Mouse (Mus musculus) neural tube, embryonic 14.5 days (tissue): Measurements from ENCODE around the gene Adh5. TPM values are rescaled to one million over a fixed set of nuclear protein-coding genes. Genes with fewer than 3 reads are reported as not detected.

Source experiments
- ATAC-seq: fragments of 200-750 bp; cut with Nextera tagmentation; 2 replicates; pipeline ENCODE4 v1.8.0; 2017; ENCODE audit warnings: low read depth, mild to moderate bottlenecking, moderate TSS enrichment, moderate library complexity
- H3K27ac ChIP-seq: fragments of 300-500 bp; sonication (generic); 2 replicates; pipeline ENCODE4 v1.5.1; 2014; ENCODE audit warnings: low read depth, mild to moderate bottlenecking, control low read depth, low read length, moderate library complexity, mixed read lengths
- H3K27me3 ChIP-seq: fragments of 300-500 bp; sonication (generic); 2 replicates; pipeline ENCODE4 v1.6.1; 2014; ENCODE audit warnings: low read length; ENCODE audit not compliant: control insufficient read depth, insufficient read depth
- H3K36me3 ChIP-seq: fragments of 300-500 bp; sonication (generic); 2 replicates; pipeline ENCODE4 v1.6.1; 2014; ENCODE audit warnings: low read length, mixed read lengths; ENCODE audit not compliant: control insufficient read depth, insufficient read depth
- H3K4me1 ChIP-seq: fragments of 300-500 bp; sonication (generic); 2 replicates; pipeline ENCODE4 v1.6.1; 2014; ENCODE audit warnings: low read length; ENCODE audit not compliant: control insufficient read depth, insufficient read depth
- H3K4me2 ChIP-seq: fragments of 300-500 bp; sonication (generic); 2 replicates; pipeline ENCODE4 v1.6.1; 2014; ENCODE audit warnings: mild to moderate bottlenecking, low read depth, low read length, control low read depth
- H3K4me3 ChIP-seq: fragments of 300-500 bp; sonication (generic); 2 replicates; pipeline ENCODE4 v1.5.1; 2014; ENCODE audit warnings: low read depth, low read length, control low read depth, mixed read lengths
- H3K9ac ChIP-seq: fragments of 300-500 bp; sonication (generic); replicated peaks from 2 replicates; pipeline ENCODE4 v1.6.1; 2014; ENCODE audit warnings: low read depth, mild to moderate bottlenecking, control low read depth, low read length, mixed read lengths
- H3K9me3 ChIP-seq: fragments of 300-500 bp; sonication (generic); 2 replicates; pipeline ENCODE4 v1.6.1; 2016; ENCODE audit warnings: low read length; ENCODE audit not compliant: control insufficient read depth
- WGBS: fragments of 180-500 bp; shearing (Covaris S2); extraction: QIAGEN DNeasy Blood & Tissue Kit; methylation state at CpG from one replicate; pipeline ENCODE4 v1.1.7; 2014; 5-methylcytosine and 5-hydroxymethylcytosine counted together
- polyA plus RNA-seq: library from polyadenylated mRNA; unstranded; fragments of >200 nt; fragmentation: Nextera tagmentation; extraction: Ambion mirVana; gene quantifications from 2 replicates; pipeline ENCODE4 v1.2.1, GENCODE M21; 2014

Gene Adh5
- polyA plus RNA-seq, 1 experiment from 2014 or later = 204 TPM

DNA sequence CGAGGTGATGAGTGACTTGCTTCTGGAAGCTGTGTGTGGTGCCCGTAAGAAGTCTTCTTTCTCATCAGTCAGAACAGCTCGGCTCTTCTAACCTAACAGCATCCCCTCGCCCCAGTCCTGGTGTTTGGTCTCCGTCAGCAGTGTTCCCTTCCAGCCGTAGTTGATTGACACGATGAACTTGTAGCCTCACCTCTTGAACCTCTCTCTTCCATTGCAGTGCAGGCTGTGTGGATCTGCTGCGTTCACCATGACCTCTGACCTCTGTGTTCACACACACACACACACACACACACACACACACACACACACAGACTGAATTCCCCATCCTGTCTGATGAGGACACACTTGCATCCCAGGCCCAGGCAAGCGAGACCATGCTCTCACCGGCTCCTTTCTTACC is 9.3 kb downstream of the Adh5 start:
- H3K27ac ChIP-seq = no peak overlapping the region

DNA sequence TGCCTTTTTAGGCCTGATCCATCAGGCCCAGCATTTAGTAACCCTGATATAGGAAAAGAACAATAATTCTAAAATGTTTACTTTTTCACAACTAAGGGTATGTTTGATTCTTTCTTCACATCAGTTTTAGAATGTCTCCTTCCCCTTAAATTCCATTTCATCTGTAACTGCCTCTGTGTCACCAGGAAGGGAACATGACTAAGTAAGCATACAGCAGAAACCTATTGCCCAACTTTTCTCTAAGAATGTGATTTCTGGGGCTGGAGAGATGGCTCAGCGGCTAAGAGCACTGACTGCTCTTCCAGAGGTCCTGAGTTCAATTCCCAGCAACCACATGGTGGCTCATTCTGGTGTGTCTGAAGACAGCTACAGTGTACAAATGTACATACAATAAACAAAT is 11.3 kb downstream of the Adh5 start:
- Histone ChIP-seq H3K9me3 (no peaks in the 10 kb centered on the region), H3K27me3 (no peaks in the 10 kb centered on the region), H3K9ac (no peak overlapping the region), H3K4me3 (no peak overlapping the region), H3K4me1 (no peaks in the 10 kb centered on the region), H3K36me3 (peaks cover 49% of the 10 kb centered on the region), H3K27ac (no peak overlapping the region), H3K4me2 (no peak overlapping the region)
- no peak for ATAC-seq
- WGBS = 89% methylated on average over 1 of the region's 1 CpGs

More for the DNA sequence above, 9.3 kb downstream of the Adh5 start:
- Histone ChIP-seq H3K4me3 (no peak overlapping the region), H3K4me2 (no peak overlapping the region), H3K36me3 (peaks cover 46% of the 10 kb centered on the region), H3K27me3 (no peaks in the 10 kb centered on the region), H3K9ac (no peak overlapping the region), H3K4me1 (no peaks in the 10 kb centered on the region), H3K9me3 (no peaks in the 10 kb centered on the region)
- WGBS = 92% methylated on average over 10 of the region's 10 CpGs
- ATAC-seq = no peak

DNA sequence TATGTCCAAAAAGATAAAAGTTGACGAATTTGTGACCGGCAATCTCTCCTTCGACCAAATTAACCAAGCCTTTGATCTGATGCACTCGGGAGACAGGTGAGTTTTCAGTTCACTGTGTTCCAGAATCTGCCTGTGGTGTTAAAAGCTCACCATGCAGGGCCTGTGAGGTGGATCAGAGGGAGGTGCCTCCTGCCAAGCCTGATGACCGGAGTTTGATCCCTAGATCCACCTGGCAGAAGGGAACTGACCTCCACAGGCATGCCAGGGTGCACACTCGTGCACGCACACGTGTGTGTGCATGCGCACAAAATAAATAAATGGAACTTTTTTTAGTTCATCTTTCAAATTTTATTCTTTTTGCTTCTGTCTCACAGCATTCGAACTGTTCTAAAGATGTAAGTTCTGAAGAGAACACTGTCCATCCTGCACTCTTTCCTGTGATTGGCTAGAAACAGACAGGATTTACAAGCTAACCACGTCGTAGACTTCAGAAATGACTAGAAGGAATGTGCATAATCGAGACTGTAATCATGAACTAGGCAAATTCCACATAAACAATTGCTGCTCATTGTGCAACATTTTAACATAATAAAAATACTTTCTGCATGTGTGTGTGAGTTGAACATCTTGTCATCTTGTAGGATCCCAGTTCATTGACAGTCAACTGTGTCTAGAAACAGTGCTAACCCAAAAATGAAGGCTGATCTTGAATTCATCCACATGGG is 12.0 kb downstream of the Adh5 start:
- no peak overlapping the region for H3K4me2 ChIP-seq
- WGBS = 95% methylated on average over 13 of the region's 13 CpGs
- H3K27me3 ChIP-seq = no peaks in the 10 kb centered on the region
- no peak overlapping the region for H3K4me3 ChIP-seq
- H3K36me3 ChIP-seq = peaks cover 43% of the 10 kb centered on the region
- H3K4me1 ChIP-seq = no peaks in the 10 kb centered on the region
- no peak for ATAC-seq
- no peaks in the 10 kb centered on the region for H3K9me3 ChIP-seq
- no peak overlapping the region for H3K9ac ChIP-seq
- no peak overlapping the region for H3K27ac ChIP-seq

DNA sequence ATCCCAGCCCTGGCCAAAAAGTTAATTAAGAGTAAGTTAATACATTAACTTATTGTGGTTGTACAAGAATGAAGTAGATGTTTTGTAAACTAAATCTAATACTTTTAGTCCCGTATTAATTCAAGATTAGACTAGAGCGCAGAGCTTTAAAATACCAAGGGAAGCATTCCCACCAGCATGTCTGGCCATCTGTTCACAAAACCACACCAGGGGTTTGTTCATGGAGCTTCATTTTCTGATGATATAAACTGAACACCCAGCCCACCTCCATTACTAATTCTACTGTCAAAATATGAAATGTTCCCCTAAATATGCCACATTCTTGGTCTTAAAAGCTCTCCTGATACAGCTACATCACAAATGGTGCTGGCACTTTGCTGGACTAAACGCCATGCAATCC is 15.5 kb downstream of the Adh5 start:
- ATAC-seq = no peak
- WGBS = 95% methylated on average over 3 of the region's 3 CpGs
- H3K4me3 ChIP-seq = no peak overlapping the region
- H3K36me3 ChIP-seq = peaks cover 37% of the 10 kb centered on the region
- H3K27ac ChIP-seq = no peak overlapping the region
- no peak overlapping the region for H3K9ac ChIP-seq
- no peaks in the 10 kb centered on the region for H3K4me1 ChIP-seq
- no peak overlapping the region for H3K4me2 ChIP-seq
- H3K9me3 ChIP-seq = no peaks in the 10 kb centered on the region
- no peaks in the 10 kb centered on the region for H3K27me3 ChIP-seq

DNA sequence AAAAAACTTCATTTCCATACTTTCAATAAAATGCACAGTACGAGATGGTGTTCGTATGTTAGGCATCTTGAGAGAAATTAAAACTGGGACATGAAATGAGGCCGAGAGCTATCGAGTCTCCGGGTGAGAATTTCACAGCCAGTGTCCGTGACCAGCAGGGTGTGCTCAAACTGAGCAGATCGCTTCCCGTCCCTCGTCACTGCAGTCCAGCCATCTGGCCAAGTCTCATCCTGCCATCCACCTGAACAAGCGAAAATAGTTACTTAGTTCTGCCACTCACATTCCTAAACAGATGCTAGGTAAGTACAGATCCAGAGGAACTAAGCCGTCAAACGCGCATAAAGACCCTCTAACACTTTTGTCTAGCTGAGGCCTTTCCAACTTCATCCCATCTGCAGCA is 17.4 kb downstream of the Adh5 start:
- H3K36me3 ChIP-seq = peaks cover 40% of the 10 kb centered on the region
- no peaks in the 10 kb centered on the region for H3K27me3 ChIP-seq
- H3K4me2 ChIP-seq = no peak overlapping the region
- no peaks in the 10 kb centered on the region for H3K9me3 ChIP-seq
- no peak overlapping the region for H3K4me3 ChIP-seq
- no peak overlapping the region for H3K27ac ChIP-seq
- no peak overlapping the region for H3K9ac ChIP-seq
- WGBS = 83% methylated on average over 13 of the region's 13 CpGs
- H3K4me1 ChIP-seq = no peaks in the 10 kb centered on the region
- ATAC-seq = no peak

DNA sequence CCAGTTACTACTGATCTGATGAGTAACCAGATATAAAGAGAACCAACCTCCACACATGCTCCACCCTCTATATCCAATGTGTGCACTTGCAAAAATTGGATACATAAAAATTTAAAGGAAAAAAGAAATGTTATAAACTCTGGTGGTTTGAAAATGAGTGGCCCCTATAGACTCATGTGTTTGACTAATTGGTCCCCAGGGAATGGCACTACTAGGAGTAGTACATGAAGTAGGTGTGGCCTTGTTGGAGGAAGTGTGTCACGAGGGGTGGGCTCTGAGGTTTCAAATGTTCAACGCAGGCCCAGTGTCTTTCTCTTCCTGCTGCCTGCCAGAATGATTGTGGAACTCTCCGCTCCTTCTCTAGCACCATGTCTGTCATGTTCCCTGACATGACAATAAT is 18.9 kb downstream of the Adh5 start:
- ATAC-seq = no peak; the same call in 1 of the 2 replicates
- Histone ChIP-seq H3K27ac (no peak overlapping the region), H3K4me2 (no peak overlapping the region), H3K9ac (no peak overlapping the region), H3K27me3 (no peaks in the 10 kb centered on the region), H3K4me1 (no peaks in the 10 kb centered on the region), H3K36me3 (peaks cover 48% of the 10 kb centered on the region), H3K9me3 (no peaks in the 10 kb centered on the region), H3K4me3 (no peak overlapping the region)
- 82% methylated on average over 3 of the region's 3 CpGs for WGBS

DNA sequence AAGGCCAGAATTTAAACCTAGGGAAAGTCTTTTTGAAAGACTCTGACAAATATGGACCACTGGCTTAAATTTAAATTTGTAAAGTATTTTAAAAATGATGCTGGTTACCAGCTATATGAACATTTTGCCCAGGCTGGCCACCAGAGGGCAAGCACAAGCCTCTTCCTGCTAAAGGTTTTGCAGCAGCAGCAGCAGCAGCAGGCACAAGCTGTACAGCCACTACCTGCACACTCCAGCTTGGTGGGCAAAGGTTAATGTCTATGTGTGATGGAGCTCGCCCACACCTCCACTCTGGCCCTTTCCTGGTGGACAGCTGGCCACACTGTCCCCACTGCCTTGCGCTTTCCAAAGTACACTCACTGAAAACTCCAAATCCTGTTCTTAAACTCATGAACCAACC is 20.2 kb downstream of the Adh5 start:
- Histone ChIP-seq H3K4me3 (no peak overlapping the region), H3K27ac (no peak overlapping the region), H3K4me2 (no peak overlapping the region), H3K27me3 (no peaks in the 10 kb centered on the region), H3K36me3 (peaks cover 43% of the 10 kb centered on the region), H3K9ac (no peak overlapping the region), H3K9me3 (no peaks in the 10 kb centered on the region), H3K4me1 (no peaks in the 10 kb centered on the region)
- 87% methylated on average over 2 of the region's 2 CpGs for WGBS
- ATAC-seq = peak; percentile 69; the same call in 1 of the 2 replicates

DNA sequence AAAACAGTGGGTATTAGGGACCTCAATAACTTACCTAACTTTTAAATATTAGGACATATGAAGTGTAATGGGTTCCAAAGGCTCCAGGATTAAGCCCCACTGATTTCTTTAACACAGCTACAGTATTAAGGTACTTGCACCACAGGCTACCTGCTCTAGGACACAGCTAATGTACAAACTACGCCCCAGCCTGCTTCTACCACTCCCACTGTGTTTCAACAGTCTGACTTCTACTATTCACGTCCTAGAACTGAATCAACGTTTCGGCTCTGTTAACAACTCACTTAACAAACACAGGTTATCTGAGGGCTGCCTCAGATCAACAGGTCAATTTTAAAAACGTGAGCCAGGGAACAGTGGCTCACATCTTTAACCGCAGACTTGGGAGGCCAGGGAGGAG is 20.9 kb downstream of the Adh5 start:
- no peak for ATAC-seq
- Histone ChIP-seq H3K36me3 (peaks cover 41% of the 10 kb centered on the region), H3K9ac (no peak overlapping the region), H3K27ac (no peak overlapping the region), H3K9me3 (no peaks in the 10 kb centered on the region), H3K27me3 (no peaks in the 10 kb centered on the region), H3K4me3 (no peak overlapping the region), H3K4me1 (no peaks in the 10 kb centered on the region), H3K4me2 (no peak overlapping the region)
- WGBS = 92% methylated on average over 6 of the region's 6 CpGs

DNA sequence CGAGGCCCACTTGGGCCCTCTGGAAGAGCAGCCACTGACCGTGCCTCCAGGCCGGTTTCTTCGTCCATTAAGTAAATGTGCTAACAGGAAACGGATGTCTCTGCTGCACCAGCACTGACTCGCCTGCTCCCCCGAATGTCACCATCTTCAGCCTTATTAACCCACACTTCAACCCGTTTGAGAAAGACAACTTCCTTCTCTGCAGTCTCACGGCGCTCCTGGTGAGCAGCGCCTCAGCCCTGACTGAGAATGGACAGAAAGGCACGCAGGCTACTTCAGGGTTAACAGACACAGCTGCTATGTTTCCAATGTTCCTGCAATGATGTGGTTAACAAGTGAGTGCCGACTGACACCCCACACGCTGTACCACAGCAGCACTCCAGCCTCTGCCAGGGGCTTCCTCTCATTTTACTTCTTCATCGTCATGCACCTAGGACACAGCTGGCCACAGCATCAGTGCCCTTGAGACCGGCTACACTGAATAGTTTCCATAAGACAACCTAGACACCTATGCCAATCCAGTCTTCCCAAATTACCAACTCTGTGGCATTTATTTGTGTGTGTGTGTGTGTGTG is 21.8 kb downstream of the Adh5 start:
- no peak overlapping the region for H3K27ac ChIP-seq
- peaks cover 43% of the 10 kb centered on the region for H3K36me3 ChIP-seq
- no peak for ATAC-seq
- no peaks in the 10 kb centered on the region for H3K4me1 ChIP-seq
- no peaks in the 10 kb centered on the region for H3K27me3 ChIP-seq
- no peaks in the 10 kb centered on the region for H3K9me3 ChIP-seq
- H3K4me3 ChIP-seq = no peak overlapping the region
- WGBS = 82% methylated on average over 16 of the region's 16 CpGs
- H3K4me2 ChIP-seq = no peak overlapping the region
- no peak overlapping the region for H3K9ac ChIP-seq
